In the genomic region with DNA sequence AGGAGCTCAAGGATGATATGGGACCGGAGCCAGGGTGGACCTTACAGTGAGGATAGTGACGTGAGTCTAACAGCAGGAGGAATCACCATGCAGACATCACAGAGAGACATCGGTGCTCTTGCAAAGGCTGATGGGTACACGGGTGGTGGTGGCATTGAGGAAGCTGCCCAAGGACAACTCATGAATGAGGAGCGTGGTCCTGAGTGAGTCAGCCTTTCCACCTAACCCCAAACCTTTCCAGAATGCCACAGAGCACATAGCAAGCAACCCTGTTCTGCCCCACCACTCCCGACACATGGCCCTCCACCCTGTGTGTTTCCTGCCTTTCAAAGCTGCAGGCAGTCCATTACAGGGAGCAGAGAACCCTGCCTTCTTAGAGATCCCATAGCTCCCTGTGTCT, we compare ENCODE assay signal across 19 mouse cellular contexts. TPM values are rescaled to one million over a fixed set of nuclear protein-coding genes. Genes with fewer than 3 reads are reported as not detected.
DNase-seq lines count a peak whose midpoint lies in the region; ATAC-seq lines count a peak whose summit lies in the region.
"Had no signal": no experiment of that assay in that cellular context is flagged by ENCODE, and none has a peak within 500 bp of the region (broad histone marks: within the 10 kb centered on the region; RNA-seq: fewer than 3 reads in every experiment).

No protein-coding gene starts in this region.

- DNase-seq in adrenal gland, adult (ENCODE audit: inconsistent age in 2 of 2, low spot score in 1 of 2), result peak; percentile 76 to 87
- no peak for DNase-seq in adrenal gland, postnatal 4 days (ENCODE audit: low spot score in 2 of 2)
- DNase-seq in adrenal gland, adult 18-20 months (ENCODE audit: low spot score in 2 of 2), result peak; percentile 30
- DNase-seq in adrenal gland, postnatal 14 days, result peak; percentile 49
- DNase-seq in kidney, postnatal 10 days, result no peak
- DNase-seq in spleen, postnatal 36 days (ENCODE audit: low spot score in 2 of 2), result no peak
- DNase-seq: cerebellum, adult 11-12 months; cerebellum, adult 9-11 months; cerebellum, postnatal 36 days; gastrocnemius, adult 2 months; gastrocnemius, postnatal 36 days; heart, adult 11 months; heart, postnatal 10 days; kidney, adult 18-20 months had no signal

- no peak for ATAC-seq in inflammation-experienced regulatory T-cells, adult 6 months
- ATAC-seq: forebrain, embryonic 14.5 days; hindbrain, postnatal 0 days; intestine, embryonic 15.5 days had no signal

RNA-seq across cellular contexts. Expression of a gene that starts 32.1 kb away (rescaled TPM):
- 1 to 10 TPM; 9.5 TPM for total RNA-seq in adrenal gland, postnatal 4 days (2021)
- total RNA-seq in adrenal gland, adult 18-20 months (2021), result 10 to 100 TPM in 1 of 2 experiments, 1 to 10 TPM in 1; 5.1 to 23.4 TPM
- total RNA-seq in adrenal gland, postnatal 14 days (2021), result 4.5 and 5.2 TPM in 2 replicates
- not detected for polyA plus RNA-seq in inflammation-experienced regulatory T-cells, adult 6 months (2017; shearing (Covaris generic))
- total RNA-seq: hematopoietic stem cell, adult 5-6 weeks had no signal

Comparison
In these comparisons a context has a peak if more than half of its experiments do, and no peak if none do; other contexts are left out.
1. DNase-seq: peak in adrenal gland, adult (2 of 2), adrenal gland, adult 18-20 months (2 of 2) and adrenal gland, postnatal 14 days (single experiment); none in adrenal gland, postnatal 4 days (0 of 2), kidney, postnatal 10 days (single experiment) and spleen, postnatal 36 days (0 of 2).